Mouse (Mus musculus) cortical plate, adult 2 months (tissue): Measurements from ENCODE around the gene Vwa8. TPM values are rescaled to one million over a fixed set of nuclear protein-coding genes. Genes with fewer than 3 reads are reported as not detected.

Source experiments
- H3K27ac ChIP-seq: fragments of 200-500 bp; 2 replicates; pipeline ENCODE4 v1.5.1; 2012; ENCODE audit warnings: low read length, control low read depth, inconsistent platforms; ENCODE audit not compliant: insufficient read depth
- H3K4me1 ChIP-seq: fragments of 200-500 bp; 2 replicates; pipeline ENCODE4 v1.6.1; 2011; ENCODE audit warnings: low read length; ENCODE audit not compliant: control insufficient read depth, insufficient read depth
- H3K4me3 ChIP-seq: fragments of 200-500 bp; 2 replicates; pipeline ENCODE4 v1.5.1; 2011; ENCODE audit warnings: mild to moderate bottlenecking, low read length, control low read depth; ENCODE audit not compliant: insufficient read depth
- CTCF ChIP-seq: fragments of 200-500 bp; IDR thresholded peaks from 2 replicates; pipeline ENCODE4 v1.5.1; 2011; ENCODE audit warnings: mild to moderate bottlenecking, control low read depth, low read length; ENCODE audit not compliant: insufficient read depth; ENCODE audit errors: extremely low read depth
- POLR2A ChIP-seq: fragments of 200-500 bp; IDR thresholded peaks from 2 replicates; pipeline ENCODE4 v1.6.1; 2011; ENCODE audit warnings: mild to moderate bottlenecking, low read length, control low read depth; ENCODE audit not compliant: insufficient read depth; ENCODE audit errors: extremely low read depth
- polyA plus RNA-seq: library from polyadenylated mRNA; depleted of rRNA; stranded (reverse); fragments of >200 nt; gene quantifications from 2 replicates; pipeline ENCODE4 v1.2.3, GENCODE M21; 2012

Gene Vwa8
- polyA plus RNA-seq, 1 experiment = 29.3 TPM

DNA sequence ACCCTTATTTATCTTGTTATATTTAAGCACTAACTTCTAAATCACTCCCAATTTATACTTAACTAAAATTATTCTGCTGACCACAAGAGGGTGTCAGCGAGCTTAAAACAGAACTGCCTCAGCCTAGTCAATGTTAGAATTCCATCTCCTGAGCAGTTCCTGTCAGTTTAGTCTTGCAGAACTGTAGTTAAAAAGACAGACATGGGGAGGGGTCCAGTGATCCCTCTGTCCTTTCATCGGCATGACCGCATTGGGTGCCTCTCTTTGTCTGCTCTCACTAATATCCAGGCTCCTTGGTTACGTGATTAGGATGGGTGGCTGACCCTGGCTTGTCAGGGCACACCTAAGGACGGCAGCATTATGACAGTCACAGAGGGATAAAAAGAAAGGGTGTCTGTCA lies 275.8 kb downstream of the Vwa8 start:
- Histone ChIP-seq H3K27ac (no peak overlapping the region), H3K4me3 (no peak overlapping the region), H3K4me1 (no peaks in the 10 kb centered on the region; the same call in 1 of the 2 replicates)
- no peak for TF ChIP-seq POLR2A
- peak; percentile 54; the same call in 1 of the 2 replicates for TF ChIP-seq CTCF

DNA sequence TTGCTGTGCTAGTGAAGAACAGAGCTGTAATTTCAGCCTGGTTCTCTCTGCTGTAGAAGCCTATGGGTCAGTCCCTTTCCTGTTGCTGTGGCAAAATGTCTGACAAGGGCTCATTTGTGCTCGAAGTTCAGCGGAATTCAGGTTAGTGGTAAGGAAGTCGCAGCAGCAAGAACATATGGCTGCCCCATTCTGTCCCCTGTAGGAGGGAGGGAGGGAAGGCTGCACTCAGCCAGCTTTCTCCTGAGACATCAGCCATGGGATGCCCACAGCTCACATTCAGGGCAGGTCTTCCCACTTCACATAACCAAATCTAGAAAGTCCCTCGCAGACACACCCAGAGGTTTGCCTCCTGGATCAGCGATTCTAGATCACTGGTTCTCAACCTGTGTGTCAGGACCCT lies 277.3 kb downstream of the Vwa8 start:
- no peak overlapping the region for H3K4me3 ChIP-seq
- no peak for TF ChIP-seq CTCF
- no peak for TF ChIP-seq POLR2A
- no peak overlapping the region for H3K27ac ChIP-seq
- H3K4me1 ChIP-seq = no peaks in the 10 kb centered on the region; the same call in 1 of the 2 replicates

DNA sequence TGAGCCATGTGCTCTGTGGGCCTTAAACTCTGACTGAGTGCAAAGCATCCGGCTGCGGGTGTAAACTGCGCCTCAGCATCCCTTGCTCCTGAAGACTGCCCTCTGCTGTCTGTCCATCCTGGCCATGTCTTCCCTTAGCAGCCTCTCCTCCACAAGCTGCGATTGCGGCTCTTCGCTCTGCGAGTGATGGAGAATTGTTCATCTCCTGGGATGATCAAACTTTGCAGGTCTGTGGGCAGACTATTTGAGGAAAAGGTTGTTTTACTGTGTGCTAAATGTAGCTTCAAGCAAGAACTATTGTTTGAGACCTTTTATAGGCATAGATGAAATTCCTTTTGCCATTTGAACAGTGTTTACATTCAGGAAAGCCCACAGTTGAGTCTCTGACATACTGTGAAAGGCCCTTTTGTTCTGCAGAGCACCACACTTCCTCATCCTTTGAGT lies 286.1 kb downstream of the Vwa8 start:
- H3K27ac ChIP-seq = no peak overlapping the region
- H3K4me1 ChIP-seq = no peaks in the 10 kb centered on the region
- H3K4me3 ChIP-seq = no peak overlapping the region
- no peak for TF ChIP-seq POLR2A
- TF ChIP-seq CTCF = peak; percentile 41

DNA sequence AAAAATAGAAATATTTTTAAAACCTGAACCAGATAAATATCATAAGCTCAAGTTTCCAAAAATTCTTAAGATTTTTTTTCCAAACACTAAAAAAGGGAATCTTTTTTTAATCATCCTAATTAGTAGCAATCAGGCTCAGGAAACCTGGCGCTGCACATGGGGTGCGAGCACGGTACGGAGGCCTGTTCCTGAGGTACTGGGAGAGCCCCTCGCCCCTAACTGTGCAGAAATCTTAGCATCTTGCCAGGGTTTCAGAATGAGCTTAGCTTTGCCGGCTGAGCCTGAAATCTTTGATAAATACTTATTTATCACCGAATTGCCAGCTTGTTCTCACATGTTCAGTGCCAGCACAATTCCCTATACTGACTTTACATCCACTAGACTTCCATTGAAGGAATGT lies 286.6 kb downstream of the Vwa8 start:
- no peak overlapping the region for H3K4me3 ChIP-seq
- H3K27ac ChIP-seq = no peak overlapping the region
- no peaks in the 10 kb centered on the region for H3K4me1 ChIP-seq
- TF ChIP-seq POLR2A (no peak), CTCF (no peak)

DNA sequence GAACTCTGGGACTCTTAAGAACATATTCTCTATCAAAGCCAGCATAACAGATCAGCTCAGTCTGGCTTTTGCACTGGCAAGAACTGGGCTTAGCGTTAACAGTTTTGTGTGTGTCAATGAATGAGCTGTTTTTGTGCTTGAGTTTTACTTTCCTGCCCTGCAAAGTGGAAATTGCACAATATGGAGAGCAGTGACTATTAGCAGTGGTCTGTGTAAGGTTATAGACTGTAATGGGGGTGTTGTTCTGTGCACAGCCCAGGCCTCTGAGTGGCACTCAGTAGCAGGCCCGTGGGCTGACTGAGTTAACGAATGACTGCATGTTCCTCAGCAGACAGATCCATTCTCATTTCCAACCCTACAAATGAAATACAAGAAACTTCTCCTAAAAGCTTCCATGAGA lies 287.7 kb downstream of the Vwa8 start:
- Histone ChIP-seq H3K4me1 (0 out of 2 replicates have a peak, but pooled peaks cover 2% of the 10 kb centered on the region), H3K27ac (no peak overlapping the region), H3K4me3 (no peak overlapping the region)
- no peak for TF ChIP-seq POLR2A
- no peak for TF ChIP-seq CTCF

- Histone ChIP-seq H3K27ac (no peak overlapping the region), H3K4me3 (no peak overlapping the region), H3K4me1 (0 out of 2 replicates have a peak, but pooled peaks cover 2% of the 10 kb centered on the region)
- TF ChIP-seq CTCF (no peak), POLR2A (no peak)
Measured at GRCm38 (mm10) chr14:79137100-79137499, 288.2 kb downstream of the Vwa8 start.

DNA sequence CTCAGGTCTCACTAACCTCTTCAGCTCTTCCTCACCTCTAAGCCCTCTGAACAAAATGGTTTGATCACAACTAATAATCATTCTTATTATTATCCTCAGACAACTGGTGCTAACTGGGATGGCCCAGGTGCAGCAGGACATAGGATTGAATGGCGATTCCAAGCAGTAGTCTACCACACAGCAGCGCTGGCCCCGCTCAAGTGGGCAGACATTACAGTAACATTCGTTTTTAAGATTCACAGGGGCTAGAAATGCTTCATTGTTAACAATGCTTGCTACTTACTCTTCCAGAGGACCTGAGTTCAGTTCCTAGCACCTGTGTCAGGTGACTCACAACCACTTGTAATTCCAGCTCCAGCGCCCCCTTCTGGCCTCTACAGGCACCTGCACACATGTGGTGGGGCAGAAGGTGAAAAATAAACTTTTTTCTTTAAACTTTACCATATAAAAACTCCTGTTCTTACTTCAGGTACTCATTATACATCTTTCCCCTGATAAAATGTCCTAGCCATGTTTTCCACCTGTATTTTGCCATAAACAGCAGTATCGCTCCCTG lies 290.3 kb downstream of the Vwa8 start:
- Histone ChIP-seq H3K4me3 (no peak overlapping the region), H3K27ac (no peak overlapping the region), H3K4me1 (0 out of 2 replicates have a peak, but pooled peaks cover 2% of the 10 kb centered on the region)
- TF ChIP-seq POLR2A = no peak
- no peak for TF ChIP-seq CTCF

GRCm38 (mm10) chr14:79139918-79140825 lies 291.3 kb downstream of the Vwa8 start:
- Histone ChIP-seq H3K27ac (0 out of 2 replicates have a peak overlapping the region, but pooled peaks have one; percentile 25), H3K4me3 (no peak overlapping the region), H3K4me1 (0 out of 2 replicates have a peak, but pooled peaks cover 2% of the 10 kb centered on the region)
- TF ChIP-seq CTCF (no peak), POLR2A (no peak)

DNA sequence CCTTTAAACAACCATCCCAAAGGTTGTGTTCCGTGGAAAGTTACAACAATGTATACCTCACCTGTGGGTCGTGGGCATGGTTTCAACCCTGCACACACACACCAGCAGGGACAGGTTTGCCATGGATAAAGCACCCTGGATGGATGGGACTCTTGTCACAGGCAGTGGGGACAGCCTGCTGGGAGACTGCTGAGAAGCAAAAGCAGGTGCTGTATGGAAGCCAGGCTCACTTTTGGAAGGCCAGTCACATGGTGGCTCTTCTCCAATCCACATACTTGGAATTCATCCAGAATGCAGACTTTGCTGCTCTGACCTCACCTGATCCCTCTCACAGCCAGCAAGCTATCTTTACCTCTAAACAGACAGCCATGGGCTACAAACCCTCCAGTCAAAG lies 292.0 kb downstream of the Vwa8 start:
- TF ChIP-seq POLR2A (no peak), CTCF (no peak)
- Histone ChIP-seq H3K4me1 (0 out of 2 replicates have a peak, but pooled peaks cover 2% of the 10 kb centered on the region), H3K4me3 (no peak overlapping the region), H3K27ac (no peak overlapping the region)
